Mouse (Mus musculus) limb, embryonic 14.5 days (tissue): ENCODE results near the gene Rpl10-ps3. TPM values are rescaled to one million over a fixed set of nuclear protein-coding genes. Genes with fewer than 3 reads are reported as not detected.

Experiments used
- ATAC-seq: fragments of 200-750 bp; cut with Nextera tagmentation; 2 replicates; pipeline ENCODE4 v1.8.0; 2017; ENCODE audit warnings: low read depth, moderate number of reproducible peaks, moderate TSS enrichment; ENCODE audit not compliant: low FRiP score
- DNase-seq: peaks from one replicate; pipeline ENCODE4 v3.0.0-alpha.2; 2015; ENCODE audit warnings: low spot score
- H3K27ac ChIP-seq: fragments of 300-500 bp; sonication (generic); replicated peaks from 2 replicates; pipeline ENCODE4 v1.5.1; 2014; ENCODE audit warnings: low read depth, mild to moderate bottlenecking, low read length, moderate library complexity, mixed read lengths
- H3K27me3 ChIP-seq: fragments of 300-500 bp; sonication (generic); 2 replicates; pipeline ENCODE4 v1.6.1; 2014; ENCODE audit warnings: low read length, mixed read lengths; ENCODE audit not compliant: control insufficient read depth, insufficient read depth
- H3K36me3 ChIP-seq: fragments of 300-500 bp; sonication (generic); 2 replicates; pipeline ENCODE4 v1.6.1; 2014; ENCODE audit warnings: mild to moderate bottlenecking, low read length, moderate library complexity, mixed read lengths; ENCODE audit not compliant: control insufficient read depth, insufficient read depth
- H3K4me1 ChIP-seq: fragments of 300-500 bp; sonication (generic); 2 replicates; pipeline ENCODE4 v1.6.1; 2014; ENCODE audit warnings: antibody characterized with exemption, low read length, mixed read lengths; ENCODE audit not compliant: control insufficient read depth, insufficient read depth
- H3K4me2 ChIP-seq: fragments of 300-500 bp; sonication (generic); replicated peaks from 2 replicates; pipeline ENCODE4 v1.6.1; 2014; ENCODE audit warnings: low read depth, mild to moderate bottlenecking, low read length, moderate library complexity; ENCODE audit not compliant: severe bottlenecking
- H3K4me3 ChIP-seq: fragments of 300-500 bp; sonication (generic); replicated peaks from 2 replicates; pipeline ENCODE4 v1.5.1; 2014; ENCODE audit warnings: low read length
- H3K9ac ChIP-seq: fragments of 300-500 bp; sonication (generic); 2 replicates; pipeline ENCODE4 v1.6.1; 2014; ENCODE audit warnings: mild to moderate bottlenecking, low read depth, low read length, moderate library complexity; ENCODE audit not compliant: severe bottlenecking
- H3K9me3 ChIP-seq: fragments of 300-500 bp; sonication (generic); 2 replicates; pipeline ENCODE4 v1.6.1; 2016; ENCODE audit warnings: low read length; ENCODE audit not compliant: control insufficient read depth
- POLR2A ChIP-seq: fragments of 200-500 bp; IDR thresholded peaks from 2 replicates; pipeline ENCODE4 v1.8.0; 2012; ENCODE audit warnings: inconsistent platforms, mild to moderate bottlenecking, moderate library complexity, borderline replicate concordance; ENCODE audit not compliant: insufficient read depth, insufficient read length; ENCODE audit errors: extremely low read depth
- WGBS: fragments of 180-500 bp; shearing (Covaris S2); extraction: QIAGEN DNeasy Blood & Tissue Kit; methylation state at CpG from one replicate; pipeline ENCODE4 v1.1.7; 2014; 5-methylcytosine and 5-hydroxymethylcytosine counted together
- polyA plus RNA-seq, 2 experiments: library from polyadenylated mRNA; depleted of rRNA in 1 of 2; stranded (reverse) in 1 of 2; unstranded in 1 of 2; fragments of >200 nt; fragmentation: Nextera tagmentation in 1 of 2; extraction: Ambion mirVana in 1 of 2; gene quantifications; 2 replicates each; pipeline versions ENCODE4 v1.2.1 to v1.2.3; 2012 to 2014

Gene Rpl10-ps3
- polyA plus RNA-seq, 2 experiments: 99.3 to 385 TPM

DNA sequence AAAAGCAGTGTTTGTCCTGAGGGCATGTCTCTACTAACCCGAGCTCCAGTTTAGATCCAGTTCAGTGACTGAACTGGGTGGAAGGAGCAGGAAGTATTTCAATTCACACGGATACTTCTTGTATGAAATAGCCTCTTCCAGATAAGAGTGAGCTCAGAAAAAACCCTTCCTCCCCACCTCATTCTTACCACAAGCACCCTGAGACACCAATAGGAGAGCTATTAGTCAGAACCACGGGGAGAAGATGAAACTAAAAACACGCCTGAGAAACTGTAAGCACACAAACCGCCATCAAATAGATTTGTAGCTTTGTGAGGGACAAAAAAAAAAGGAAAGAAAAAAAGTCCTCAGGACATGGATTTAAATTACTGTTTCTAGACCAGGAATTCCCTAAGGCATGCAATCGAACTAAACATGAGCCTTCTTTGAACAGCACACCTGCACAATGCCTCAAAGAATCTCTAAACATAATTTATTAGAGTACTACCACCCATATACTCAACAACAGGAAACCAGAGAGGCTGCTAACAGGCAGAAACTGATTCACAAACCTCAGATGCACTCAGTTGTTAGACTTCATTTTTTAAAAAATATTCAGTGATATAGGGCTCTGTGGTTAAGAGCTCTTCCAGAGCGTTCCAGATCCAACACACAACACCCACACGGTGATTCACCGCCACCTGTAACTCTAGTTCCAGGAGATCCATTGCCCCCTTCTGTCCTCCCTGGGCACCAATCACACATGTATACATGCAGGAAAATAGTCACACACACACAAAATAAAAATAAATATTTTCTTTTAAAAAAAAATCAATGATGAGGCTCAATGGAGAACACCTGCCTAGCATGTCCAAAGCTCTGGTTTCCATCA lies 20.2 kb downstream of the Rpl10-ps3 start:
- DNase-seq (peak; percentile 25), ATAC-seq (no peak)
- H3K4me1 ChIP-seq: no peaks in the 10 kb centered on the region
- H3K4me2 ChIP-seq: no peak overlapping the region
- H3K27ac ChIP-seq: no peak overlapping the region
- no peaks in the 10 kb centered on the region for H3K9me3 ChIP-seq
- H3K9ac ChIP-seq: no peak overlapping the region
- H3K27me3 ChIP-seq: no peaks in the 10 kb centered on the region
- no peak overlapping the region for H3K4me3 ChIP-seq
- WGBS: 73% methylated on average over 9 of the region's 9 CpGs
- TF ChIP-seq POLR2A: no peak
- H3K36me3 ChIP-seq: no peaks in the 10 kb centered on the region

DNA sequence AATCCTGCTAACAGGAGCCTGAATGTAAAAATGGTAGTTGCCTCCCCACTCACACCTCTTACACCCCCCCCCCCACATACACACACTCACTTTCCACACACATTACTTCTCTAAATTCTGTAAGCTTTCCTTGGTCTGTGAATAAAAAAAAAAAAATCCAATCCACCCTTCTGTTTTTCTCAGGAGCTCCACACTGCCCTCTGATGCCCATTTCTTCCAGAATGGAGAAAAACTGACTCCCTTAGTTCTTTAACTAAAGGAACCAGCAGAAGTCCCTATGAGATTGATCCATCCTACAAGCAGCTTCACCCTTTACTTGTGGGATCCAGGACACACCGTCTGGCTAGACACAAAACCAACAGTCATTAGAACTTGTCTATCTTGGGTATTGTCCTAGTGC lies 24.0 kb downstream of the Rpl10-ps3 start:
- 71% methylated on average over 1 of the region's 1 CpGs for WGBS
- Histone ChIP-seq H3K27ac (no peak overlapping the region), H3K9me3 (no peaks in the 10 kb centered on the region), H3K4me3 (no peak overlapping the region), H3K36me3 (no peaks in the 10 kb centered on the region), H3K27me3 (no peaks in the 10 kb centered on the region), H3K9ac (no peak overlapping the region), H3K4me2 (no peak overlapping the region), H3K4me1 (no peaks in the 10 kb centered on the region)
- no peak for TF ChIP-seq POLR2A
- DNase-seq (no peak), ATAC-seq (no peak)

DNA sequence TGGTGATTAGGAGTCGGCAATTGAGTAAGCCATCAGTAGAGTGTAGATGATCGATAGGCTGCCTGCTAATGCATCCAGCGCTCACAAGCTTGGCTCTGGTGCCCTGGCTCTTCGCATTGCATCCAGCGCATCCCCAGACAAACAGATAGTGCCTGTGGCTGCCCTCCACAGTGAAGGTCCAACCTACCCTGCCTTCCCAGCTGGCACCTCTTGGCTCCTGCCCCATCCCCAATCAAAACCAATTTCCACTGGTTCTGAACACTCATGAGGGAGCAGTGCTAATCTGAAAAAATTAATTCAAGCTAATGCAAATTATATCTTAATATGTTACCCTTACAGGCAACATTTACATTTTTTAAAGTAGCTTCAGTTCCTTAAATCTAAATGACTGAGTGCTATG lies 25.3 kb downstream of the Rpl10-ps3 start:
- TF ChIP-seq POLR2A: no peak
- 91% methylated on average over 5 of the region's 5 CpGs for whole genome bisulfite sequencing
- ATAC-seq: no peak

DNA sequence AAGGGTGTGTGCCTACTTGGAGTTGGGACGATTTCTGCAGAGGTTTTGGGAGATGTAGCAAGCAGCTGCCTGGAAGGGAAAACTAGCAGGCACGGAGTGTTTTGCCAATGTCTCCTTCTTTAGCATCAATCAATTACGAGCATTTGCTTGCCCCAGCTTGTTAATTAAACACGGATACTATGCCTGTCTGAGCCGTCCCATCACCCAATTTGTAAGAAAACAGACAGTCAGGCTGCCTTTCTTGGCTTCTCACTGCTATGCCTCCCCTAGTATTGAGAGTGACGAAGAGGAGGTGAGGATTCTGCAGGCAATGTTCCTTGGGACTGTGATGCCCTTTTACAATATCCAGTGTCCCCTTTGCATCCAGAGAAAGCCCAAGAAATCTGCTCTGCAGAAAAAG lies 27.5 kb downstream of the Rpl10-ps3 start:
- WGBS: 50% methylated on average over 6 of the region's 6 CpGs
- Histone ChIP-seq H3K9me3 (no peaks in the 10 kb centered on the region), H3K4me2 (no peak overlapping the region), H3K36me3 (no peaks in the 10 kb centered on the region), H3K27me3 (no peaks in the 10 kb centered on the region), H3K4me1 (no peaks in the 10 kb centered on the region), H3K9ac (no peak overlapping the region), H3K4me3 (no peak overlapping the region), H3K27ac (no peak overlapping the region)
- ATAC-seq: no peak
- no peak for DNase-seq
- no peak for TF ChIP-seq POLR2A

More for the DNA sequence above, 25.3 kb downstream of the Rpl10-ps3 start:
- no peak overlapping the region for H3K27ac ChIP-seq
- no peaks in the 10 kb centered on the region for H3K9me3 ChIP-seq
- no peak overlapping the region for H3K4me3 ChIP-seq
- no peak overlapping the region for H3K4me2 ChIP-seq
- H3K4me1 ChIP-seq: no peaks in the 10 kb centered on the region
- H3K36me3 ChIP-seq: no peaks in the 10 kb centered on the region
- H3K27me3 ChIP-seq: no peaks in the 10 kb centered on the region
- H3K9ac ChIP-seq: no peak overlapping the region
- DNase-seq: no peak

DNA sequence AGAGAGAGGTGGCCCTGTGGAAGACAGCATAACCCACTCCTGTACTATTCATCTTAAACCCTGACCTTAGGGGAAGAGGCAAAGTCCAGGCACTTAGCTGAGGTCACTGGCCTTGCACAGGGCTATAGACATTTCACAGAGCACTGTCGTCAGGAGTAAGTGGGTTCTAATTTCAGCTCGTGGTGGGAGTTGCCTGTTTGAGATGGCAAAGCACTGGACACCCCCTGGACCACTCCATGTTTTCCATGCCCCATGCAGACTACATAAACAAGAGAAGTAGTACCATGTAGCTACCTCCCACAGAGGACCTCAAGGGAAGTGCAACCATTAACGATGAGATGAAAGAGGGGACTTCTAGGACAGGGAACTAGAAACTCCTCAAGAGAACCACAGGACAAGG lies 29.1 kb downstream of the Rpl10-ps3 start:
- no peak overlapping the region for H3K27ac ChIP-seq
- WGBS: 34% methylated on average over 3 of the region's 3 CpGs
- ATAC-seq: no peak
- no peak overlapping the region for H3K9ac ChIP-seq
- no peak for TF ChIP-seq POLR2A
- no peak for DNase-seq
- H3K4me1 ChIP-seq: no peaks in the 10 kb centered on the region
- no peaks in the 10 kb centered on the region for H3K9me3 ChIP-seq
- H3K4me3 ChIP-seq: no peak overlapping the region
- H3K27me3 ChIP-seq: no peaks in the 10 kb centered on the region
- no peaks in the 10 kb centered on the region for H3K36me3 ChIP-seq
- no peak overlapping the region for H3K4me2 ChIP-seq
